ENCODE assay signal across 11 mouse cellular contexts in genomic region chr10:39518232-39518631, GRCm38 (mm10).
A peak's percentile ranks its signal among the peaks of the same experiment; 100 is the strongest.
DNase-seq lines count a peak whose midpoint lies in the region; ATAC-seq lines count a peak whose summit lies in the region.
"Had no signal": no experiment of that assay in that cellular context is flagged by ENCODE, and none has a peak within 500 bp of the region (broad histone marks: within the 10 kb centered on the region; RNA-seq: fewer than 3 reads in every experiment).

No protein-coding gene starts in this region.

- H3K27ac ChIP-seq in heart, embryonic 13.5 days (replicated peaks), result 0 out of 2 replicates have a peak overlapping the region, but pooled peaks have one; percentile 26
- H3K27ac ChIP-seq in neural tube, embryonic 11.5 days (ENCODE audit: low read depth, low read length), result peak overlapping the region; percentile 46; the same call in 1 of the 2 replicates
- peak overlapping the region; percentile 15; the same call in 1 of the 2 replicates for H3K27ac ChIP-seq in stomach, embryonic 16.5 days (ENCODE audit: low read length)
- H3K27ac ChIP-seq: kidney, embryonic 15.5 days had no signal

- no peak overlapping the region for H3K4me3 ChIP-seq in heart, embryonic 13.5 days
- no peak overlapping the region for H3K4me3 ChIP-seq in neural tube, embryonic 11.5 days (ENCODE audit: low read depth, low read length)
- H3K4me3 ChIP-seq in stomach, embryonic 16.5 days (replicated peaks; ENCODE audit: low read length), result no peak overlapping the region
- H3K4me3 ChIP-seq: heart, embryonic 12.5 days; kidney, embryonic 15.5 days; lung, embryonic 15.5 days had no signal

- H3K4me1 ChIP-seq in heart, embryonic 13.5 days, result peaks cover 55% of the 10 kb centered on the region
- peaks cover 14% of the 10 kb centered on the region for H3K4me1 ChIP-seq in neural tube, embryonic 11.5 days (ENCODE audit: control insufficient read depth, insufficient read depth, low read length)
- H3K4me1 ChIP-seq in stomach, embryonic 16.5 days (ENCODE audit: control insufficient read depth, insufficient read depth, low read length), result peaks cover 10% of the 10 kb centered on the region

- H3K9ac ChIP-seq in heart, embryonic 13.5 days, result no peak overlapping the region
- no peak overlapping the region for H3K9ac ChIP-seq in neural tube, embryonic 11.5 days (ENCODE audit: low read length)
- 0 out of 2 replicates have a peak overlapping the region, but pooled peaks have one; percentile 41 for H3K9ac ChIP-seq in stomach, embryonic 16.5 days (ENCODE audit: low read length)
- H3K9ac ChIP-seq: heart, embryonic 12.5 days; kidney, embryonic 15.5 days; lung, embryonic 15.5 days had no signal

- peaks cover 31% of the 10 kb centered on the region for H3K36me3 ChIP-seq in heart, embryonic 13.5 days
- H3K36me3 ChIP-seq in neural tube, embryonic 11.5 days (ENCODE audit: control insufficient read depth, insufficient read depth, low read length), result peaks cover 12% of the 10 kb centered on the region
- no peaks in the 10 kb centered on the region for H3K36me3 ChIP-seq in stomach, embryonic 16.5 days (ENCODE audit: control insufficient read depth, insufficient read depth, low read length)

- ATAC-seq in heart, embryonic 13.5 days (ENCODE audit: extremely low read depth, insufficient number of reproducible peaks, low FRiP score, low TSS enrichment), result no peak
- ATAC-seq in neural tube, embryonic 11.5 days (ENCODE audit: insufficient read depth, low FRiP score, low TSS enrichment), result no peak
- no peak for ATAC-seq in stomach, embryonic 16.5 days (ENCODE audit: insufficient read depth, low FRiP score)

- H3K4me2 ChIP-seq in heart, embryonic 13.5 days, result no peak overlapping the region
- no peak overlapping the region for H3K4me2 ChIP-seq in neural tube, embryonic 11.5 days (ENCODE audit: low read depth)
- H3K4me2 ChIP-seq in stomach, embryonic 16.5 days (ENCODE audit: low read depth, low read length), result no peak overlapping the region
- H3K4me2 ChIP-seq: heart, embryonic 12.5 days; kidney, embryonic 15.5 days; lung, embryonic 15.5 days had no signal

- peak; percentile 58 for DNase-seq in cerebellum, adult 9-11 months
- no peak for DNase-seq in cerebellum, adult 9-10 months
- DNase-seq in heart, adult 11 months, result no peak
- peak; percentile 34 for DNase-seq in neural tube, embryonic 11.5 days (ENCODE audit: low spot score)
- DNase-seq in neural tube, embryonic 10.5 days (ENCODE audit: extremely low spot score, low spot score), result no peak
- no peak for DNase-seq in right cerebral cortex, postnatal 10 days (ENCODE audit: low spot score in 2 of 2)

- H3K9me3 ChIP-seq in heart, embryonic 13.5 days, result no peaks in the 10 kb centered on the region
- H3K9me3 ChIP-seq in neural tube, embryonic 11.5 days (ENCODE audit: control insufficient read depth, low read length), result no peaks in the 10 kb centered on the region
- no peaks in the 10 kb centered on the region for H3K9me3 ChIP-seq in stomach, embryonic 16.5 days (replicated peaks; ENCODE audit: control insufficient read depth, low read length)
- H3K9me3 ChIP-seq: kidney, embryonic 15.5 days; lung, embryonic 15.5 days had no signal

- H3K27me3 ChIP-seq in heart, embryonic 13.5 days (replicated peaks), result no peaks in the 10 kb centered on the region
- no peaks in the 10 kb centered on the region for H3K27me3 ChIP-seq in neural tube, embryonic 11.5 days (ENCODE audit: control insufficient read depth, insufficient read depth, low read length)
- H3K27me3 ChIP-seq in stomach, embryonic 16.5 days (ENCODE audit: control insufficient read depth, insufficient read depth, low read length), result no peaks in the 10 kb centered on the region
- H3K27me3 ChIP-seq: heart, embryonic 12.5 days; kidney, embryonic 15.5 days; lung, embryonic 15.5 days had no signal

- 63% methylated on average over 8 of the region's 8 CpGs for whole genome bisulfite sequencing in heart, embryonic 13.5 days
- 38% methylated on average over 8 of the region's 8 CpGs for WGBS in neural tube, embryonic 11.5 days
- WGBS in stomach, embryonic 16.5 days, result 49% methylated on average over 8 of the region's 8 CpGs

Comparison
In these comparisons a context has a peak if more than half of its experiments do, and no peak if none do; other contexts are left out.
1. DNase-seq: peak in cerebellum, adult 9-11 months (single experiment) and neural tube, embryonic 11.5 days (single experiment); none in cerebellum, adult 9-10 months (single experiment), heart, adult 11 months (single experiment), neural tube, embryonic 10.5 days (single experiment) and right cerebral cortex, postnatal 10 days (0 of 2).
2. Peak in every context shown above with its lines, with median percentiles within 50 percentile points of each other: H3K27ac ChIP-seq.